Mouse (Mus musculus) lung, adult 2 months (tissue): ENCODE data around the gene Iba57.

Experiments used
- CTCF ChIP-seq: fragments of 200-500 bp; IDR thresholded peaks from 2 replicates; pipeline ENCODE4 v1.5.1; 2011; ENCODE audit warnings: mild to moderate bottlenecking, low read length, control low read depth; ENCODE audit not compliant: insufficient read depth
- POLR2A ChIP-seq: fragments of 200-500 bp; IDR thresholded peaks from 2 replicates; pipeline ENCODE4 v1.6.1; 2011; ENCODE audit warnings: low read depth, mild to moderate bottlenecking, control low read depth, low read length, borderline replicate concordance; ENCODE audit errors: extremely low read depth

DNA sequence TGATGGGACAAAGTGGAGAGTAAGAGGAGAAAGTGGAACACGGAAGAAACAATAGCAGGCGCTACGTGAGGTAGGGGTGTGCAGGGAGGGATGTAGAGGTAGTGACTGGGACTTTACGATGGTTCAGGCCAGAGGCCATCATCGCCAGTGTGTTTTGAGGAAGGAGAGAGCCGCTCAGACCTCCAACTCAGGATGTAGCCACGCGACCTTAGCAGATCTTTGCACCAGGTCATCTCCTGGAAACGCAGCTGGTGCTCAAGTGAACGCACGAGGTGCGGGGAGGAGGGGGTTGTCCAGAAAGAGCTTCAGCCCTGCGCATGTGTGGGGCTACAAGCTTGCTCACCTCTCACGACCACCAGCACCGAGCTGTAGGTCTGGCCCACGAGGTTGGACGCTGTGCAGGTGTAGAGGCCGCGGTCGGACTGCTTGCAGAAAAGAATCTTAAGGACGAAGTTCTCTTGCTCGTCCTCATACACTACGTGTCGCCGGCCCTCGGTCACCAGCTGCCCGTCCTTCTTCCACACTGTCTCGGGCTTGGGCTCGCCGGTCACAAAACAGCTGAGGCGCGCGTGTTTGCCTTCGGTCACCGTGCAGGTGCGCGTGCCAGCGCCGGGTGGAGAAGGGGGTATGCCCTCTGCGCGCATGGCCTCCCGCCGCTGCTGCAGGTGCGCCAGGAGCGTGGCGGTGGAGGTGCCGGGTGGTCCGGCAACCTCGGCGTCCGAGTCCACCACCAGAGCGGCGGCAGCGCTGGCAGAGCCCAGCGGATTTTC lies 28.3 kb downstream of the Iba57 start:
- no peak for TF ChIP-seq CTCF
- no peak for TF ChIP-seq POLR2A
